Mouse (Mus musculus) brain, embryonic 14.5 days (tissue): ENCODE results near the gene Parp6. TPM values are rescaled to one million over a fixed set of nuclear protein-coding genes. Genes with fewer than 3 reads are reported as not detected.

Source experiments
- DNase-seq: peaks from one replicate; pipeline ENCODE4 v3.0.0-alpha.2; 2011; ENCODE audit warnings: low read depth
- CTCF ChIP-seq: fragments of 200-500 bp; IDR thresholded peaks from 2 replicates; pipeline ENCODE4 v1.5.1; 2012; ENCODE audit warnings: inconsistent platforms, mild to moderate bottlenecking, moderate library complexity, borderline replicate concordance; ENCODE audit not compliant: insufficient read depth, insufficient read length; ENCODE audit errors: extremely low read depth
- POLR2A ChIP-seq: fragments of 200-500 bp; IDR thresholded peaks from 2 replicates; pipeline ENCODE4 v1.6.1; 2012; ENCODE audit warnings: mild to moderate bottlenecking, inconsistent platforms, borderline replicate concordance; ENCODE audit not compliant: poor library complexity, insufficient read depth, insufficient read length, severe bottlenecking; ENCODE audit errors: extremely low read depth
- polyA plus RNA-seq: library from polyadenylated mRNA; depleted of rRNA; stranded (reverse); fragments of >200 nt; gene quantifications from 2 replicates; pipeline ENCODE4 v1.2.3, GENCODE M21; 2012

The Parp6 gene
- polyA plus RNA-seq, 1 experiment: 187 TPM

- TF ChIP-seq POLR2A (no peak), CTCF (no peak)
These were observed 1.3 kb upstream of the Parp6 start for GRCm38 (mm10) chr9:59615797-59616196.

GRCm38 (mm10) chr9:59617307-59617973 lies 356 bp downstream of the Parp6 start:
- TF ChIP-seq CTCF (no peak), POLR2A (peak; percentile 74; the same call in 1 of the 2 replicates)

More at GRCm38 (mm10) chr9:59615797-59616196, 1.3 kb upstream of the Parp6 start:
- no peak for DNase-seq

GRCm38 (mm10) chr9:59638372-59638771 lies 21.3 kb downstream of the Parp6 start:
- TF ChIP-seq POLR2A (no peak), CTCF (no peak)
- DNase-seq: no peak

More at GRCm38 (mm10) chr9:59617307-59617973, 356 bp downstream of the Parp6 start:
- no peak for DNase-seq

- DNase-seq: no peak
- TF ChIP-seq POLR2A (no peak), CTCF (no peak)
These were observed 22.9 kb downstream of the Parp6 start for GRCm38 (mm10) chr9:59639936-59640335.

GRCm38 (mm10) chr9:59641320-59641719 lies 24.2 kb downstream of the Parp6 start:
- no peak for DNase-seq
- no peak for TF ChIP-seq CTCF
- no peak for TF ChIP-seq POLR2A

GRCm38 (mm10) chr9:59649911-59650310 lies 32.8 kb downstream of the Parp6 start:
- TF ChIP-seq POLR2A (no peak), CTCF (no peak)
- DNase-seq: no peak

GRCm38 (mm10) chr9:59653371-59653770 lies 36.3 kb downstream of the Parp6 start:
- no peak for DNase-seq
- no peak for TF ChIP-seq POLR2A
- no peak for TF ChIP-seq CTCF

- no peak for TF ChIP-seq POLR2A
- no peak for TF ChIP-seq CTCF
- no peak for DNase-seq
These were observed 37.4 kb downstream of the Parp6 start for GRCm38 (mm10) chr9:59654450-59654983.

- DNase-seq: peak; percentile 99
- TF ChIP-seq POLR2A: peak; percentile 89; the same call in 1 of the 2 replicates
- no peak for TF ChIP-seq CTCF
These were observed 39.0 kb downstream of the Parp6 start, which contains the start of gene Pkm for GRCm38 (mm10) chr9:59655958-59656634. Gene Pkm, plus strand, starts transcription at chr9:59656368.

GRCm38 (mm10) chr9:59656635-59657617 lies 39.8 kb downstream of the Parp6 start:
- peak; percentile 97 for DNase-seq
- TF ChIP-seq POLR2A (no peak), CTCF (peak; percentile 67)
